In genomic region chr10:82899810-82900421, GRCm38 (mm10) we compare ENCODE assay signal across 8 mouse cellular contexts. TPM values are rescaled to one million over a fixed set of nuclear protein-coding genes. Genes with fewer than 3 reads are reported as not detected.
DNase-seq lines count a peak whose midpoint lies in the region; ATAC-seq and TF ChIP-seq lines count a peak whose summit lies in the region.

No protein-coding gene starts in this region.

- H3K36me3 ChIP-seq in testis, adult 2 months (ENCODE audit: control insufficient read depth, insufficient read depth, low read length) = no peaks in the 10 kb centered on the region
- H3K36me3 ChIP-seq in forebrain, embryonic 10.5 days (replicated peaks) = peaks cover 44% of the 10 kb centered on the region
- peaks cover 40% of the 10 kb centered on the region for H3K36me3 ChIP-seq in limb, embryonic 12.5 days
- H3K36me3 ChIP-seq in midbrain, embryonic 13.5 days = peaks cover 36% of the 10 kb centered on the region

- peak overlapping the region; percentile 71 for H3K4me3 ChIP-seq in testis, adult 2 months (ENCODE audit: control insufficient read depth, low read depth, low read length)
- H3K4me3 ChIP-seq in forebrain, embryonic 10.5 days = peak overlapping the region; percentile 16
- no peak overlapping the region for H3K4me3 ChIP-seq in limb, embryonic 12.5 days (replicated peaks)
- no peak overlapping the region; the same call in 1 of the 2 replicates for H3K4me3 ChIP-seq in midbrain, embryonic 13.5 days (replicated peaks)

- H3K4me2 ChIP-seq in limb, embryonic 12.5 days = 0 out of 2 replicates have a peak overlapping the region, but pooled peaks have one; percentile 1
- H3K4me2 ChIP-seq in midbrain, embryonic 13.5 days (replicated peaks) = peak overlapping the region; percentile 33

- H3K4me1 ChIP-seq in testis, adult 2 months (ENCODE audit: control insufficient read depth, insufficient read depth, low read length) = peaks cover 10% of the 10 kb centered on the region
- peaks cover 24% of the 10 kb centered on the region for H3K4me1 ChIP-seq in forebrain, embryonic 10.5 days
- H3K4me1 ChIP-seq in limb, embryonic 12.5 days (replicated peaks) = peaks cover 15% of the 10 kb centered on the region
- H3K4me1 ChIP-seq in midbrain, embryonic 13.5 days (replicated peaks) = peaks cover 20% of the 10 kb centered on the region

- 47% methylated on average over 16 of the region's 16 CpGs for WGBS in forebrain, embryonic 10.5 days
- 38% methylated on average over 16 of the region's 16 CpGs for WGBS in limb, embryonic 12.5 days
- 44% methylated on average over 16 of the region's 16 CpGs for WGBS in midbrain, embryonic 13.5 days

- no peak; the same call in 1 of the 2 replicates for ATAC-seq in limb, embryonic 12.5 days (ENCODE audit: insufficient number of reproducible peaks, insufficient read depth, low FRiP score, low TSS enrichment, low read depth)
- peak; percentile 53 for ATAC-seq in midbrain, embryonic 13.5 days

- DNase-seq in testis, postnatal 10 days (ENCODE audit: low spot score) = no peak
- peak; percentile 30 for DNase-seq in forebrain, embryonic 10.5 days (ENCODE audit: extremely low spot score, low spot score)
- DNase-seq in frontal cortex, postnatal 25 days (ENCODE audit: low spot score in 2 of 2) = no peak
- no peak for DNase-seq in cerebellum, postnatal 14 days
- DNase-seq in urinary bladder, postnatal 10 days (ENCODE audit: low spot score) = no peak

- H3K9ac ChIP-seq in limb, embryonic 12.5 days (replicated peaks) = no peak overlapping the region
- no peak overlapping the region for H3K9ac ChIP-seq in midbrain, embryonic 13.5 days (replicated peaks)

- peak overlapping the region; percentile 34; the same call in 1 of the 2 replicates for H3K27ac ChIP-seq in testis, adult 2 months (ENCODE audit: control insufficient read depth, insufficient read depth, low read depth, low read length)
- H3K27ac ChIP-seq in forebrain, embryonic 10.5 days = peak overlapping the region; percentile 4; the same call in 1 of the 2 replicates
- no peak overlapping the region for H3K27ac ChIP-seq in limb, embryonic 12.5 days
- H3K27ac ChIP-seq in midbrain, embryonic 13.5 days = 0 out of 2 replicates have a peak overlapping the region, but pooled peaks have one; percentile 32

- H3K9me3 ChIP-seq in forebrain, embryonic 10.5 days = no peaks in the 10 kb centered on the region
- no peaks in the 10 kb centered on the region for H3K9me3 ChIP-seq in limb, embryonic 12.5 days
- no peaks in the 10 kb centered on the region for H3K9me3 ChIP-seq in midbrain, embryonic 13.5 days

- no peaks in the 10 kb centered on the region for H3K27me3 ChIP-seq in testis, adult 2 months (ENCODE audit: control insufficient read depth, insufficient read depth, low read length)
- H3K27me3 ChIP-seq in forebrain, embryonic 10.5 days (ENCODE audit: poor library complexity, severe bottlenecking) = no peaks in the 10 kb centered on the region
- no peaks in the 10 kb centered on the region for H3K27me3 ChIP-seq in limb, embryonic 12.5 days
- H3K27me3 ChIP-seq in midbrain, embryonic 13.5 days = no peaks in the 10 kb centered on the region

- TF ChIP-seq CTCF in testis, adult 2 months (IDR thresholded peaks at IDR 0.05; ENCODE audit: control insufficient read depth, insufficient read depth, insufficient replicate concordance, low read depth, low read length) = no peak

- peak; percentile 18; the same call in 1 of the 2 replicates for TF ChIP-seq POLR2A in testis, adult 2 months (IDR thresholded peaks at IDR 0.05; ENCODE audit: control insufficient read depth, low read depth, low read length)

RNA-seq across cellular contexts. Expression of gene Eid3, which starts 33.5 kb away (rescaled TPM):
- polyA plus RNA-seq in testis, adult 2 months (2012; rRNA removed) = 261 and 281 TPM in 2 replicates
- polyA plus RNA-seq in forebrain, embryonic 10.5 days (2016; fragmentation: Nextera tagmentation; extraction: Ambion mirVana) = 0.57 and 0.66 TPM in 2 replicates
- 0.59 and 0.68 TPM in 2 replicates for polyA plus RNA-seq in limb, embryonic 12.5 days (2016; fragmentation: Nextera tagmentation; extraction: Ambion mirVana)
- 0.47 and 0.55 TPM in 2 replicates for polyA plus RNA-seq in midbrain, embryonic 13.5 days (2015; fragmentation: Nextera tagmentation; extraction: Ambion mirVana)

Comparison
In these comparisons a context has a peak if more than half of its experiments do, and no peak if none do; other contexts are left out.
1. H3K4me3 ChIP-seq: peak in testis, adult 2 months (single experiment) and forebrain, embryonic 10.5 days (single experiment); none in limb, embryonic 12.5 days (single experiment) and midbrain, embryonic 13.5 days (single experiment).
2. RNA of gene Eid3, which starts 33.5 kb away (polyA plus RNA-seq): 261 to 281 TPM in testis, adult 2 months; 0.59 to 0.68 TPM in limb, embryonic 12.5 days, 0.57 to 0.66 TPM in forebrain, embryonic 10.5 days and 0.47 to 0.55 TPM in midbrain, embryonic 13.5 days; every median in the first group is over 100 times any median in the second.